Mouse (Mus musculus): ENCODE data around the gene Glyr1.

Gene Glyr1

DNA sequence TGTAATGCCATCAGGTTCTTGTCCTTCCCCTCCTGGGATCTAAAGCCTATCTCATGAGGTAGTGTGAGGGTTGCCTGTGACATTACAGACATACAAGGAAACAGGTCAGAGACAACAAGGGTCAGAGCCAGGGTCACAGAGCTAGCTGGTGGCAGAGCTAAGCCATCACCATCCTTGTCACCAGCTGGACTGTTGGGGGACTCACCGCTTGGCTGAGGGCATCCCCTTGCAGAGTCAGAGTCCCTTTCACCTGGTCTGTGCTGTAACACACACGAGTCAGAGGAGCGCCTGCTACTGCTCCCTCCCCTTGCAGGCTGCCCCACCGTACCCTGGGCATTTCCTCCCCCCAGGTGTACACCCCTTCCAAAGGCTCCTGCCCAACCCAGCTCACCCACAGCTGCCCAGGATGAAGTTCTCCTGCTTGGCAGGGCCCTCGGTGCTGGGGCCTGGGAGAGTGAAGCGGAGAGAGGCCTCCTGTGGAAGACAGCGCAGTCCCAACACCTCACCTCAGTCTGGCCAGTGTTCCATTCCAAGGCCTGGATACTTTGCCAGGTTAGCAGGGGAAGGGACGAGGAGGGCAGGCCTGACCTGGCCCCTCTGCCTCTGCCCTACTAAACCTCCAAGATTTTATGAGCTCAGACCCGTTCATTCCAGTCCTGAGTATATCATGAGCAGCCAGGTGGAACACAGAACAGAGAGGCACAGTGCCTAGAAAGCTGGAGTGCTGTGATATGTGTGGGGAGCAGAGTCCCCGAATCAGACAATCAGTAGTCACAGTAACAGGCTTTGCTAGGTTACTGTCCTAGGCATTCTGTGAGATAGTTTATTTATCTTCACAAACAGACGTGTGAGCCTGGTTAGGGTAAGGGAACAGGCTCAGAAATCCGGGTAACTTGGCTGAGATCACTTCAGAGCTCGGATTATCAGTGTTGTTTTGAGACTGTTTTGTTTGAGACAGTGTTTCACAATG lies 37.3 kb downstream of the Glyr1 start:
- DNase-seq (ENCODE audit: low read depth, low spot score): no peak

DNA sequence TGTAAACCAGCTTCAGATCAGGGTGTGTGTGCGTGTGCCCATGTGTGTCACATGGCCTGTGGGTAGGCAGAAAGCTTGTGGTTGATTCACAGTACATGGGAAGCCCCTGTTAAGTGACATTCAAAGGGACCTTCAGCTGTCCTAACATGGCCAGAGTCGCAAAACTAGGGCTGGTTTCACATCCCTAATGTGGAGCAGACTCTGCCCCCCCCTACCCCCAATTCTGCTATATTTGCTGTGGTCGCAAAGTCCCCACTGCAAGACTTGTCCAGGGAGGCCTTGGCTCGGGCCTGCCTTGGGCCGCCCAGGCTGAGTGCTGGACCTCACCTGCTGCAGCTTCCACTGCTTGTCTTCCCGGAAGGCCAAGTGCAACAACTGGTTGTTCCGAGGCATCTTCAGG lies 38.4 kb downstream of the Glyr1 start:
- no peak for DNase-seq (ENCODE audit: low read depth, low spot score)

DNA sequence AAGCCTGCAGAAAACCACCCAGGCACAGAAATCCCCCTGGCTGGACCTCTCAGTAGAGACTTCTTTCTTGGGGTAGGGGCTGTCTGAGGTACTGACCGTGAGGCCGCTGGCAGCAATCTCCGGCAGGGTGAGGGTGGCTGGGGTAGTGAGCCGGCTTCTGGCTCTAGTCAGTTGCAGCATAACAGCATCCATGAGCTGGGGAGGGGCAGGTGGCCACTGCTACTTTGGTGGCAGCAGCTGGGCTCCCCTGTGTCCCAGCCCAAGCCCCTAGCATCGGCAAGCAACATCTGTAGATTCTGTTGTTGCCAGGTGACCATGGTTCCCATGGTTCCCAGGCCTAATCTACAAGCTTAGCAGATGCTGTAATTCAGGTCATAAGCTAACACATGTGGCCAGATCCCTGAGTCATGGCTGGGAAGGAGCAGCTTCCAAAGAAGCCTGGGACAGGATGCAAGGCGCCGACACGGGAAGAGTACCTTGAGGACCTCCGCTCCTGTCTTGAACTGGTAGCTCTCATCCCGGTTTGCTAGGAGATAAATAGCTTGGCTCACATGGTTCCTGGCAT lies 39.2 kb downstream of the Glyr1 start:
- DNase-seq (ENCODE audit: low read depth, low spot score): no peak

DNA sequence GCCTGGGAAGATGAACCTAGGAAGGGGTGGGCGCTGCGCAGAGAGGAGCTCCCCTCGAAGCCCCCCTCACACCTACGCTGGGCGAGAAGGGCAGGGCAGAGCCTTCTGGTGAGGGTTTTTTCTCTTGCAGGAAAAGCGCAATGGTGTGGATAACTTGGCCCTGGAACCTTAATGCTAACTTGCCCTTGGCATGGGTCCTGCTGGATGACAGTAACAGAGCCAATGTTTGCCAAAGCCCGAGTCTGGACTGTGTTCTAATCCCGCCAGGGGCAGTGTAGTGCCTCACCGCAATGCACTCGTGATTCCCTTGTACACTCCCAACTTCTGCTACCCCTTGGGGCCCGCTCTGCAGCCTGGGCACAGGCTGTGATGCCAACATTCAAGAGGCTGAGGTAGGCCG lies 41.6 kb downstream of the Glyr1 start:
- DNase-seq (ENCODE audit: low read depth, low spot score): no peak

DNA sequence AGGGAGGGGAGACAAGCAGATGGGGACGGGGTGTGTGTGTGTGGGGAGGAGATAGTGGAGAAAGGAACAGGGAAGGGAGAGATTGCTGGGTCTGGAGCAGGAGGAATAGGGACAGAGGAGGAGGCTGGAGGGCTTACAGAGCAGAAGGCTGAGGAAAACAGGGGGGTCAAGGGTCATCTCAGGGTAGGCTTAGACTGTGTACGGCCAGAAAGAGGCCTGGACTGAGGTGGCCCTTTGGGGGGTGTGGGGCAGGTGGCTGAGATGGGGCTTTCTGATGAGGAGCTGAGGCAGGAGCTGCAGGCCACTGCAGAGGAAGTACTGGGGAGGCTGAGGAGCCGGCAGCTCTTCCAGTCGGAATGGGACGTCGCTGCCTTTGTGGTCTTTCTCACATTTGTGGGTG lies 42.2 kb downstream of the Glyr1 start:
- no peak for DNase-seq (ENCODE audit: low read depth, low spot score)

DNA sequence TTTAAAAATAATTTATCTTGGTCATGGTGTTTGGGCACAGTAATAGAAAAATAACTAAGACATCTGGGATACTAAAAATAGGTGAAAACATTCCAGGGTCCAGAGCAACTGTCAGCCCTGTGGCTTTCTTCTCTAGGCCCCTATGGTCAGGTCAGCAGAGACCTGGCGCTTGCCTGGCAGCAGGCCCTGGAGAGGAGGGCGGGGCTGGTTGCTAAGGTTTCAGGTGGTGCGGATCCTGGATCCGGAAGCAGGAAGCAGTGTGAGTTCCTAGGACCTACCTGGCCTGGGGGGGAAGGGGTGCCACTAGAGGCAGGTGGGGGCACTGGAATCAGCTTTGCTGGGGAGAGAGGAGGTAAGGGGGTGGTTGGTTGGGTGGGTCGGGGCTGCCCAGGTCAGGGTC lies 42.6 kb downstream of the Glyr1 start, which contains the start of gene Smim22:
Gene Smim22, plus strand, starts transcription at position 222 of the 400 bp plus-strand sequence.
- DNase-seq (ENCODE audit: low read depth, low spot score): peak; percentile 44

DNA sequence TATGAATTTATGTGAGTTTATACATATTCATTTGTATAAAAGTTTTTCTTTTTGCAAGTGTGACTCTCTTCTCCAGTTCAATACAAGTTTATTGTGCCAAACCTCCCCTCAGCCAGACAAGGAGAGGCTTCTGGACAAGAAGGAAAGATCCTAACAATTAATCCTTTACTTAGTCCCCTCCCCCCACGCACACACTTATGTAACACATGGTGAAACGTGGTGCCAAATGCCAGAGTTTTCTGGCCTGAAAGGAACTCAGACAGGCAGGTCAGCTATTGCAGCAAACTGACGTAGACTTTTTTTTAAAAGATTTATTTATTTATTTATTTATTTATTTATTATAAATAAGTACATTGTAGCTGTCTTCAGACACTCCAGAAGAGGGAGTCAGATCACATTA lies 49.1 kb downstream of the Glyr1 start:
- DNase-seq (ENCODE audit: low read depth, low spot score): no peak

DNA sequence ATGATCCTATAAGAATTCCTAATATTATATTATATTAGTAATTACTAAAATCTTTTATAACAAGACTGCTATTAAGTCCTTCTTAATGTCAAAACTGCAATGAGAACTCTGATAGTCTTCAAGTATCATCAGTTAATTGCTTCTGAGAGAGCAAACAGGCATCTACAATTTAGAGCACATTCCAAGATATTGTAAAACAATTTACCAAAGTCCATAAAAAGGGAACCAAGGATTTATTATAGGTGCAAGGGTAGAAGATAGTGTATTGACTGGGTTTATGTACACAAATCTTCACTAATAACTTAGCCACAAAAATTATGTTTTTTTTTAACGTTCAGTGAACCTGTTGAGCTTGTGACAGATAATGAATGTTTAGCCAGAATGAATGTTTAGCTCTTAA lies 50.7 kb downstream of the Glyr1 start:
- no peak for DNase-seq (ENCODE audit: low read depth, low spot score)

DNA sequence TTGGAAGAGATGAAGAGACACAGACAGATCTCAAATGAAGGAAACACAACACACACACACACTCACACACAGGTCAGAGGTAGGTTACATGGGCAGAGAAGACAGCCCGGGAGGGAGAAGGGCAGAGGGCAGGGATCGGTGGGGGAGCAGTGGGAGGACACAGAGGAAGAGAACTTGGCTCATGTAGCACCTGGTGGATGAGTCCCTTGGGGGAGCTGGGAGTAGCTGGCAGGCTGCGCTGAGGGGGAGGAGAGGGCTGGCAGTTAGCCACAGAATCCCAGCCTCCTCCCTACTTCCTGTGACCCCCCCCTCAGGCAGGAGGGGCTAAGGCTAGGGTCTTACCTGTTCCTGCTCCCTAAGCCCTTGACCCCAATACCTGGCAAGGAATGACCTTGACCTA lies 52.1 kb downstream of the Glyr1 start, which contains the start of gene Sept12:
Gene Sept12, minus strand, starts transcription at position 300 of the 400 bp plus-strand sequence.
- no peak for DNase-seq (ENCODE audit: low read depth, low spot score)

DNA sequence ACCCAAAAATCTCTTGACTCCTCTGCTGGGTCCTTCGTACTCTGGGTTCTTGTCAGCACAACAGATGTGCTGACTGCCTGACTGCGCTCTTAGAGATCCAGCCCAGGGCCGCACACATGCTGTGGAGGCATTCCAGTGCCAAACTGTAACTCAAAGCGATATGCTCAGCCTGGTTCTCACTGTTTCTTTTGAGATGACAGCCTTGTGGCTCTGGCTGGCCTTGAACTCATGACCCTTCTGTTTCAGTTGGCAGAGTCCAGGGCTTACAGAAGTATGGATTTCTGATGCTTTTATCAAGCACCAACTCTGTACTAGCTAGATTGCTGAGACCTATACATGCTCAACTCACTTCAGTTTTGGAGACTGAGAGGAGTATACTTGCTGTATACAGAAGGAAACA lies 56.4 kb downstream of the Glyr1 start:
- no peak for DNase-seq (ENCODE audit: low read depth, low spot score)

DNA sequence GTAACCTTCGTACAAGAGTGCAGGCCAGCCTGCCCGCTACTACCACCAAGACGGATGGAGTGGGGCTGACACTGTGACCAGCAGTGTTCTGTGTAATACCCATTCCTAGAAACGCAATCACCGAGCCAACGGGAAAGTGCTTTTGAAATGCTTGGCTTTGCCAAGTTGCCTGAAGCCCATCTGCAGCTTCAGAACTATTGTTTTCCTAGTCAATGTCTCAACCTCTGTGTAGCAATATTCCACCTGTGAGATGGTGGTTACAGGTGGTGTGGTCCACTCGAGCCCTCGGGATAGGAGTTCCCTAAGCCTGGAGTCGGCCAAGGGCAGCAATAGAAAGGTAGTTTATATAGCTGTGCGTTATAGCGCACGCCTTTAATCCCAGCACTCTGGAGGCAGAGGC lies 64.9 kb downstream of the Glyr1 start:
- no peak for DNase-seq (ENCODE audit: low read depth, low spot score)

DNA sequence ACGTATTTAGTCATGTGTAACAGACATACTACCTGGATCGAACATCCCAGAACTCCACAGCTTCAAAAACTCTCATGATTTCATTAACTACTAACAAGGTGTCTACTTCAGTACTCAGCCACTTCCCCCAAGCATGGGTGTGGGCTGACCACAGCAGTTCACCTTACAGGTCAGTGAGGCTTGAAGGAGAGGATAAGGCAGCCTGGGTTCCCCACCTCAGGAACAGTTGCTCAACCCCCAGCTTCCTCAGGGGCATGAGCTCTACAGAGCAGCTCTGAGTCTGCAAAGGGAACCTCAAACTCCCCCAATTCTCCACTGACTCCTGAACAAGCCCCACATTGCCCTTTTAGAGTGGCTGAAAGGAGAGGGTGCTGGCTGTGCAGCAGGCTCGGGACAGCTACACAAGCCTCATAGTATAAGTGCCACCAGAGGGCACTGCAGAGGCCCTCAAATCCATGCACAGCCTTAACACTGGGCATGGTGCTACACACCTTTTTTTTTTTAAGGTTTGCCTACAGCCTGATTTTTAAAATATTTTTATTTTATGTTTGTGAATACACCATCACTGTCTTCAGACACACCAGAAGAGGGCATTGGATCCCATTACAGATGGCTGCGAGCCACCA lies 69.8 kb downstream of the Glyr1 start:
- peak; percentile 46 for DNase-seq (ENCODE audit: low read depth, low spot score)

DNA sequence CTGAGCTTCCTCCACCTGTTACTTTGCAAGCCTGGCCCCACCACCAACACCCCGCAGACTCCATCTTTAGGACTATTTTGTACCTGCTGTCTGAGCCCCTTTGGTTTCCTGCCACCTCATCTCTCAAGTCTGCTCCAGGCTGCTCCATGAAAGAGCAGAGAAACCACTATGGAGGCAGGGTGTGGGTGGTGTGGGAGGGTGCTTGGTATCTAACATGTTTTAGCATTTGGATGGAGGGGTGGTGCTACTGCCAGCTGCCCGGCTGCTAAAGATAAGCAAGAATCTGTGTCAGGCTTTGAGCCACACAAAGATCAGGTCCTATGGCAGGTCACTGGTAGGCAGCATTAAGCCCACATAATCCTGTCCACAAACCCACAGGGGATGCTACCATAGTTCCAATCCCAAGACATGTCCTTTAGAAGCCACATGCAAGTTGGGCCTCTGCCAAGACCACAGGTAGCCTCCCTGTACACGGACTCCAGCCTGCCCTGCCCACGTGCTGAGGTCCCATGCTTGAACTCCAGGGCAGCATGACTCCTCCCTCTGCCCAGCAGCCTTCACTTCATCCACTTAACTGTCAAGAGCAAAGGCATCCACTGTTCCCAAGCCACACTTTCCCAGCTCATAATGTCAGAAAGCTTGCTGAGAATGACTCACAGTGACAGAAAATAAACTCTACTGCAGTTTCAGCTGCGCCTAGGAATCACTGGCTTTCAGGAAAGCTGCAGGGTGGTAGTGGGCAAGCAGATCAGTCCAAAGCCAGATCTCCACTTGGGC lies 71.2 kb downstream of the Glyr1 start:
- no peak for DNase-seq (ENCODE audit: low read depth, low spot score)

DNA sequence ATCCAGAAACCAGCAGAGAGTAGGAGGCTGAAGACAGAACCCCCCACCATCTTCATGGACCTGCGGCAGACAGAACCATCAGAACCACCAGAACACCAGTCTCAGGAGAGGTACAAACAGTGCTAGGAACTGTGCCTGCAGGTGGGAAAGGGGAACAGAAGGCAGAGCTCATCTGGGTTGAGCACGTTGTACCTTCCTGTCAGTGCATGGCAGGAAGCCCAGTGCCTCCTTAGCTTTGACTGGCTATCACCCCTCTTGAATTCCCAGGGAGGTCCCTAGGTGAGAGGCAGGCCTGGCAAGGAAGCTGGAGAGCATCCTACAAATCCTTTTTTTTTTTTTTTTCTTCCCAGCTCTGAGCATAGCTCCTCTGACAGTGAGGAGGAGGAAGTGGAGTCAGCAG lies 73.5 kb downstream of the Glyr1 start:
- no peak for DNase-seq (ENCODE audit: low read depth, low spot score)

DNA sequence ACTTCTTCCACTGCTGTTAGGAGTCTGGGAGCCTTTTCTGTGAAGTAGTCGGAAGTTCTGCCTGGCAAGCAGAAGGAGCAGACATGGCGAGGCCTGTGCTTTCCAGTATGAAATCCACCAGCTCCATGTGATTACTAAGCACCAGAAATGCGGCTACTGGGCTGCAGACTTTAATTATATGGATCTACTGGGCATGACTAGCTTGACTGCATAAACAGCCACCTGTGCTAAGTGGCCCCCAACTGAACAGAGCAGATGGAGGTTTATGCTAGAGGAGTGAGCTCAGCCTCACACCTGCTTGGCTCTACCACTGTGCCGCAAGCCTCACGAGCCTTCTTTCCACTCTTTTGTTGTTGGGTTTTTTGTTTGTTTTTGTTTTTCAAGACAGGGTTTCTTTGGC lies 75.1 kb downstream of the Glyr1 start:
- DNase-seq (ENCODE audit: low read depth, low spot score): no peak

DNA sequence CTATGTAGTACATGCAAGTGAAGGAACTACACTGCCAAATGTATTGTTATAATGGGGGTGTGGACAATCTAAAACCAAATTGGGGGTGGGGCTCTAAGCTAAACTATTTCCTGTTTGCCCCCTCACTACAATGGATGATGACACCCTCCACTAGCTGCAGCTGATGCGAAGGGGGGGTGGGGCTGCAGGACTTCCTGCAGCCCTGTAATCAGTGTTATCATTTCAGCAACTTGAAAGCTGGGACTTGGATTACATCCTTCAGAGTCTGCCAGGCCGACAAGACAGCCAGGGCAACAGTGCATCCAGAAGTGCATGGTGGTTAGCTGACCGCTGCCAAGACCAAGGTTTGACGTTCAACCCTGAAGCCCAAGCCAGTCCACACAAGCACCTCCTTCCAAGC lies 78.0 kb downstream of the Glyr1 start:
- DNase-seq (ENCODE audit: low read depth, low spot score): peak; percentile 47

DNA sequence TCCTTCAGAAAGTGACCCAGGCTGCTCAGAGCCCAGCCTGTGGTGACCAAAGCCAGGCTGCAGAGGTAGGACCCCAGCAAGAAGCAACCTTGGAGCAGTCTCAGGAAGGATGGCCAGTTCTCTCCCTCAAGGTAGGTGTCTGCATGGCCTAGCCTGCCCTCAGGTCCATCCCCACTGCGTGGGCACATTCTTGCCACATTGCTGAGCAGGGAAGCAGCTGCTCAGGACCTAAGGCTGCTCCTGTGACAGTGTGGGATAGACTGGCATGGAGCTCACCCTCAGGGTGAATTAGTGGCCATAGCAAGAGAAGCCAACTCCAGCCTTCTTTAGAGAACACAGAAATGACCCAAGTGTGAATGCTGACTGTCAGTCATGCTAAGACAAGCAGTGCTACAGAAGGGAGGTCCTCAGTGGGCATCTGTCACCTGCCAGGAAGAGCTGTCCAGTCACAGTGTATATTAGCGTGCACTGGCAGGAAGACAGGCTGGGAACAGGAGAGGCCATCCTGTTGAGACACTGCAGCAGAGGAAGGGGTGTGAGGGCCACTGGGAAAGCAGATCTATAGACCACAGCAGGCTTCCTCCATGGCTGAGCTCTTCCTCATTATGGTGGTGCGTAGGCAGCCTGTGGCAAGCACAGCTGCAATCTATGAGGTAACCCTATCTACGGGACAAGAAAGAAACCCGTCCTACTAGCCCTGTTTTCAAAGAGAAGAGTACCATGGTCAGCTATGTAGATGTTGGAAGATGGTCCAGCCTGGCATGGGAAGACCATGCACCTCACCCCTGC lies 80.4 kb downstream of the Glyr1 start:
- DNase-seq (ENCODE audit: low read depth, low spot score): no peak

DNA sequence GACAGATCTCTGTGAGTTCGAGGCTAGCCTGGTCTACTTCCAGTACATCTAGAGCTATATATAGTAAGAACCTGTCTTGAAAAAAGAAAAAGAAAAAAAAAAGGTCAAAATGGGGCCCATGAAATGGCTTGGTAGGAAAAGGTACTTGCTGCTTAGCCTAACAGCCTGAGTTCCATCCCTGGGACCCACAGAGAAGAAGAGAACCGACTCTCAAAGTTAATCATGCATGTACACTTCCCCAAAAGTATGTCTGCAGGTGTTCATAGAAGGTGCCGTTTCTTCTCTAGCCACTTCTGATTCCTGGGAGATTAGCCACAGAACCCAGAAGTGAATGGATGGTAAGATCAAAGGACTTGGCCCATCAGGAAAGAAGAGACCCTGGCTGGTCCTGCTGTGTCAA lies 81.2 kb downstream of the Glyr1 start:
- no peak for DNase-seq (ENCODE audit: low read depth, low spot score)

DNA sequence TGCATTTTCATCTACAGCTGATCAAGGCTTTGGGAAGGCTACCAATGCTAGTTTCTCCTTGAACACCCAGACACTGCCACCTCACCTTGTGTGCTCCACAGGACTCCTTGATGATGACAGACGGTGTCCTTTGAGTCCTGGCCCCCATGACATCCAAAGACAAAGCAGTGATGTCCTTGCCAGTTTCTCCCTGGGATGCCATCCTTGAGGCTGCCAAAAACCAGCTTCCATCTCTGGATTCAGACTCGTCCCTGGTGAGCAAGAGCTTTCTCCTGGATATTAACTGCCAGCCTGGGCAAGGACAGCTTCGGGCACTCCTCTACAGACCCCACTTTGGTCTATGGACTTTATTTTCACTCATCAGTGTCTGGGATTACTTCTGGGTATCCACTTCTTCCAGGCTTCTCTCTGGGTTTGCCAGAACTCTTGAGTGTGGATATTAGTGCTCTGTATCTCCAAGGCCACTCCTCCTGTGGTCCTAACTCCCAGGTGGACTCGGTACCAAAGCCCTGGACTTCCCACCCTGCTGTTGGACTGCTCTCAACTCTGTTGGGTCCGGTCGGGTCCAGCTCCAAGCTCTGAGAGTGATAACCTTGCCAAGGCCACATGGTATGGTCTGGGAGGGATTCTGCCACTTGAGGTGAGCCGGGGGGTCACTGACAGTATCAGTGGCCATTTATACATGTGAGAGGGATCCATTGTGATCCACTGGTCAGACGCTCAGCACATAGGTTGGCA lies 84.1 kb downstream of the Glyr1 start:
- no peak for DNase-seq (ENCODE audit: low read depth, low spot score)

DNA sequence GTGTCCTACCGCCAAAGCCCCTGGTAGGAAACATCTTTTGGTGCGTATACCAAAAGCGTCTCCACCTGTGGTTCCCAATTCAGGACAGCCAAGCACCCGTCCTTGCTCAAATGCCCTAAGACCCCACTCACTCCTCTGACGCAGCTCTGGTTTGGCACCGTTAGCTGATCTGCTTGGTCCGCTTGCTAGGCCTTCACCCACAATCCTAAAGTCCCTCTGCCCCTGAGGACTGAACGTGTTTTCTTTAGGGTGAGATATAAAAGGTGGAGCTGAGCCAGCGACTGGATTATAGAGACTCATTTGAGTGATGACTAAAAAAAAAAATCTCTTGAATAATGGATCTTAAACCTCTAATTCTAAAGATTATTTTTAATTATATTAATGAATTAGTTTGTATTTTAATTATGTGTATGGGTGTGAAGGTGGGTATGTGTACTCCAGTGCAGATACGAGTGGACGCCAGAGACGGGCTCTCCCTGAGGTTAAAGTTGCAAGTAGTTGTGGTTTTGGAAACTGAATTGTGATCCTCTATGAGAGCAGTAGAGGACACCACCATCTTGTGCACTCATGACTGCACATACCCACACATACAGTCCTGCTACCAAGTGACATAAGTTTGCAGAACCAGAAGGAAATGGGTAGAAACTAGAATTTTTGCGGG lies 84.8 kb downstream of the Glyr1 start:
- no peak for DNase-seq (ENCODE audit: low read depth, low spot score)

All from R1 (cell line).